Mouse (Mus musculus) T-cell, adult 2 months (primary cell): Measurements from ENCODE around the gene Olfr646.

ENCODE experiments used
- DNase-seq: peaks from one replicate; pipeline ENCODE4 v3.0.0; 2022; ENCODE audit warnings: low spot score

Gene Olfr646

DNA sequence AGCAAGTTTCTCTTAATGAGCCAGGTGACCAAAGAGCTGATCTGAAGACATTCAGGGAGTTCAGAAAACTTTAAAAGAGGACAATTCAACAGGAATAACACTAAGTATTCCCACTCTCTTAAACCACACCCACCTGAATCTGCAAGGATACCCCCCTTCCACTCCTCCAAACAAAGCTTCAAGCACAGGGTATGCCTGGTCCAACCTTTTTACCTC is at the start of gene Olfr646:
TSS of gene Olfr646 (plus strand) at position 117 of the 216 bp plus-strand sequence.
- DNase-seq = no peak

DNA sequence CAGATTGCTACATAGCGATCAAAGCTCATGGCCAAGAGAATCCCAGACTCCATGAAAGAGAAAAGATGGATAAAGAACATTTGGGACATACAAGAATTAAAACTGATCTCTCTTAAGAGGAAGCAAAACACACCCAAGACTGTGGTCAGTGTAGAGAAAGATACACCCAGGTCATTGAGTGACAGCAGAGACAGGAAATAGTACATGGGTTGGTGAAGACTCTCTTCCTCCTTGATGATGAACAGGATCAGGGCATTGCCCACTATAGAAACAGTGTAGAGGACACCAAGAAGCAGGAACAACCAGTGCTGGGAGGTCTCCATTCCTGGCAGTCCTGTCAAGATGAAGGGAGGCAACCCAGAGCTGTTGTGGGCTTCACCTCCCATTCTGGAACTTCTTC is 45.5 kb upstream of the Olfr646 start:
- DNase-seq = no peak

DNA sequence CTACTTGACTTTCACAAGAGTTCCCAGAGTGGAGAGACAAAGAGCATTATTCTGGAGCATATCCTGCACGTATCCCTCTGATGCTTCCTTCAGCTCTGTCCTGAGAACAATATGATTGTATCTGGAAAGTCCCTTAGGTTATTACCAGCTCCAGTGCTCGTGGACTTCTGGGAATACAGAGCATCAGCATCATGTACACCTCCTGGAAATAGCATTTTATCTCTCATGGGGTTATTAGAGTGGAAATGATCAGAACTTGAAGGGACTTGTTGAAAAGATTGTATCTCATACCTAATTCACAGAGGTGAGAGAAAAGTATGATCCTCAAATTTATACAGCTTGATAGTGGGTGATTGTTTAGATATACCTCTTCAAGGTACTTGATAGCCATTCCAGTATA is 43.3 kb upstream of the Olfr646 start, which contains the start of gene 4930516K23Rik:
TSS of gene 4930516K23Rik (minus strand) at position 101 of the 400 bp plus-strand sequence.
- DNase-seq = no peak

DNA sequence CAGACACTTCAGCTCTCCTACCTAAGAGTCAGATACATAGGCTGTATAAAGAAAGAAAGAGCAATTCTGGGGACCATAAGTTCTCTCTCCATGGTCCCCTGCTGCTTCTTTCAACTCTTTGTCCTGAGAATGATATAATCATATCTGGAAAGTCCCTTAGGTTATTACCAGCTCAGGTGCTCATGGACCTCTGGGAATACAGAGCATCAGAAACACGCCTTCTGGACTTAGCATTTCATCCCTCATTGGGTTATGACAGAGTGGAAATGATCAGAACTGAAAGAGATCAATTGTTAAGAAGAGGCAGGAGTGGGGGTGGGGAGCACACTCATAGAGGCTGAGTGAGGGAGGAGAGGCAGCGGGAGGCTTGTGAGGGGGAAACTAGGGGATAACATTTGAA is 32.9 kb upstream of the Olfr646 start, which contains the start of gene Olfr644:
TSS of gene Olfr644 (minus strand) at position 101 of the 400 bp plus-strand sequence.
- DNase-seq = no peak

DNA sequence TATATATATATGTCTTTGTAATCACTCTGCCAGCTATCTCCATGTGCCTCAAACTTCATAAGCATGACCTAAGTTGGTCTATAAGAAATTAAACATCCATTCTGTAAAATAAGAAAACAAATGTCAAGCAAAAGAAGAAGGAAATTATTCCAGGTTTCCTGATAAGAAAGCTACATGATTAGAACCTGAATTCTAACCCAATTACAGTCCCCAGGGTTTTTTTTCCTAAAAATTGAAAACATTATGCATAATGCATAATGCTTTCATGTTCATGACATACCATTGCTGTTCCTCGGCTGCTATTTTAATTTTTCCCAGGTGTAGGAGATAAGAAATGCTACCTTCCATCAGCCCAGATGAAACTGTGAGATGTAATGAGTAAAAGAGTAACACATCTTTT is 19.3 kb upstream of the Olfr646 start, which contains the start of gene Olfr645:
TSS of gene Olfr645 (minus strand) at position 101 of the 400 bp plus-strand sequence.
- DNase-seq = no peak

DNA sequence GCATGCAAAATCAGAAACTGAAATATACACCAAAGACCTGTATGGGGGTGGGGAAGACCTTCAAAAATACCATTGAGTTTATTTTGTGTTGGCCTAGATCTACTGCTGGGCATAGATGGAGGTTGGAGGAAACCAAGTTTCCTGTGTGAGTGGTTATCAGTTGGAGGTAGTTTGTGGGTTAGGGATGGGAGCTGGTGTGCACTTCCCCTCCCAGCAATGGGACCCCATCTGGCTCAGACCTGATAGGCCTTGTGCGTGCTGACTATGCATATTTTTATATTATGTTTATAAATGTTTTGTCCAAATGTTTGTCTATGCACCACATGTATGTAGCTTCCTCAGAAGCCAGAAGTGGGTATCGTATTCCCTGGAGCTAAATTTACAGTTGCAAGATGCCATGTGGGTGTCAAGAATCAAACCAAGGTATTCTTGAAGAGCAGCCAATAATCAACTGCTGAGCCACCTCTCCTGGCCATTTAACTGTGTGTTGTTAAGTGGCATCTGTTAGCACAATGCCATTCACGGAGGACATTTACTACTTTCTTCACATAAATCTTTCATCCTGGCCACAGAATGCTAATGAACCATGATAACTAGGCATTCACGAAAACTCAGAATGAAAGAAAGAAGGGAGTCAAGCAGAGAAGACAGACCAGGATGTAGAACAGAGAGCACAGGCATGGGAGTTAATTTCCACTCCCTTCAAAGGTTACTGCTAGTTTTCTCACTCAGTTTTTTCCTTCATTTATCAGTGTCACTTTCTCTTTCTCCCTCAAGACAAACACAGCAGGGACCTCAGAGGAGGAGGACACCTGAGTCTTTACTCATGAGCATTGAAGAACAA is 538 bp upstream of the Olfr646 start:
- no peak for DNase-seq

DNA sequence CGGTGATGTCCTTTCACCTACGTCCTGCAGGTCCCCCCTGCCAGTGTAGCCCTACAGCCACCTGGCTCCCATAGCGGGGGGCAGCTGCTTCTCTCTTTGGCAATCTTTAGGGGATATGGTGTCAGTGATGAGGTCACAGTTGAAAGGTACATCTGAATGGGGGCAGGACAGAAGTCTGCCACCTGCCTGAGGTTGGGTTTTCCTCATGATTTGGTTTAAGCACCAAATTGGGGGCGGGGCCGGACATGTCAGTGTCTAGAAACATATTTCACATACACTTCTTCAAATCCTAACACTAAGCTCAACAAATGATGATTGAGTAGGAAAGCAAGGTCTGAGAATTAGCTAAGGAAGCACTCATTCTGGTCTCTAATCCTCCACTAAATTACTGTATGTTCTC is 25.1 kb downstream of the Olfr646 start, which contains the start of gene Ubqln5:
TSS of gene Ubqln5 (minus strand) at position 101 of the 400 bp plus-strand sequence.
- no peak for DNase-seq

DNA sequence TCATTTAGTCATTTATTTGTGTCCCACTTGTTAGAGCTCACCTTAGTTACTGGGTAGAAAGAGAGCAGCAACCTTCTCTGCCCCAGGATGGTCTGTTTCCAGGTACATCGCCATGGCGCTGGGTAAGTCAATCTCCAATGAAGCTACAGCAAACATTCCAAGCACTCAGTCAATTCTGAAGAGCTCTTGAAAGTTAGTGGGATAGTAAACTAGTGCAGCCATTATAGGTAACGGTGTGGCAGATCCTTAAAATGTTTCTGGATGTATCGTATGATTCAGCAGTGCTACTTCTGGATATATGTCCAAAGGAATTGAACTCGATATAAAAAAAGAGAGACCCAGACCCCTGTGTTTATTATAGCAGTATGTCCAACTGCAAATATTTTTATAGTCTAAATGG is 32.6 kb downstream of the Olfr646 start, which contains the start of gene Olfr643:
TSS of gene Olfr643 (minus strand) at position 101 of the 400 bp plus-strand sequence.
- DNase-seq = no peak

DNA sequence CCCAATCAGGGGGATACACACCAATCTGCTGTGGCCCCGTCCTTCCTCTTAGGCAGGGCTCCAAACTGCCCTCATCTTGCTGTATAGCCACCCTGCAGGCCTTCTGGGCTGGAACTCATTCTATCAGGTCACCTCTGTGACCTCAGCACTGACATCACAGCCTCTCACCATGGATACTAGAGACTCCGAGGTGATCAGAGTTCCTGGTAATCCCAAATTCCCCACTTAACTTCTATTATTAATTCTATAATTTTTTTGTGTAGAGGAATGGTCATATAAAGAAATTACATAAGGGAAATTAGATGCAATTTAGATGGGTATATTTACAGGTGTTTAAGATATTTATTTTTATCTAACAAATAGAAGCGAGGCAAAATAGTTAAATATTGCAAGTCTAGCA is 38.5 kb downstream of the Olfr646 start, which contains the start of gene Ubqln3:
TSS of gene Ubqln3 (minus strand) at position 101 of the 400 bp plus-strand sequence.
- DNase-seq = no peak

DNA sequence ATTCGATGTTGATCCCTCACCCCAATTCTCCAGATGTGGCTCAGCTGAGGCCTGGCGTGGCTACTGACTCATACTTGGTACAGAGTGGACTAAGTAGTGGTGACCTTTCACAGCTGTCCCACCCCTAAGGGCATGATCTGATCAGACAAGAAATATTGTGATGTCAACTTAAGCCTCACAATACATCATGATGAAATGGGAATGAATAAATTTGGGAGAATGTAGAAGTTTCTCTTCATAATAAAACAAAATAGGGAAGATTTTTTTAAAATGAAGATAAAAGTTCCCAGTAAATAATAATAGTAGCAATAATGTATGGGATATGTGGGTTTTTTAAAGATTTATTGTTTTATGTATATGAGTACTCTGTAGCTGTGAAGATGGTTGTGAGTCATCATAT is 45.8 kb downstream of the Olfr646 start, which contains the start of gene Ubqlnl:
TSS of gene Ubqlnl (minus strand) at position 101 of the 400 bp plus-strand sequence.
- DNase-seq = no peak
